Mouse (Mus musculus): ENCODE measurements around the gene Vmac.

Vmac gene

GRCm38 (mm10) chr17:56738221-56738620 is 20.4 kb upstream of the Vmac start:
- no peak for DNase-seq

GRCm38 (mm10) chr17:56736534-56736933 is 18.7 kb upstream of the Vmac start:
- DNase-seq, result no peak

- no peak for DNase-seq
These were observed 11.8 kb upstream of the Vmac start for GRCm38 (mm10) chr17:56729656-56730055.

- DNase-seq, result no peak
These were observed 11.3 kb upstream of the Vmac start for GRCm38 (mm10) chr17:56729151-56729550.

- DNase-seq, result no peak
These were observed 10.3 kb upstream of the Vmac start for GRCm38 (mm10) chr17:56728117-56728516.

- no peak for DNase-seq
These were observed 9.8 kb upstream of the Vmac start for GRCm38 (mm10) chr17:56727659-56728058.

GRCm38 (mm10) chr17:56727029-56727649 is 9.3 kb upstream of the Vmac start:
- no peak for DNase-seq

- DNase-seq, result no peak
These were observed 5.8 kb upstream of the Vmac start for GRCm38 (mm10) chr17:56723419-56724161.

- DNase-seq, result no peak
These were observed 4.6 kb upstream of the Vmac start for GRCm38 (mm10) chr17:56722441-56722840.

- DNase-seq, result peak; percentile 96
These were observed 1.0 kb downstream of the Vmac start for GRCm38 (mm10) chr17:56716655-56717362.

GRCm38 (mm10) chr17:56715914-56716654 is 1.7 kb downstream of the Vmac start:
- DNase-seq, result no peak

GRCm38 (mm10) chr17:56715360-56715759 is 2.5 kb downstream of the Vmac start:
- DNase-seq, result no peak

- no peak for DNase-seq
These were observed 8.1 kb downstream of the Vmac start for GRCm38 (mm10) chr17:56709708-56710107.

- no peak for DNase-seq
These were observed 9.1 kb downstream of the Vmac start for GRCm38 (mm10) chr17:56708692-56709091.

GRCm38 (mm10) chr17:56706515-56706914 is 11.3 kb downstream of the Vmac start:
- DNase-seq, result no peak

- DNase-seq, result no peak
These were observed 14.8 kb downstream of the Vmac start for GRCm38 (mm10) chr17:56703038-56703437.

- DNase-seq, result no peak
These were observed 17.4 kb downstream of the Vmac start for GRCm38 (mm10) chr17:56700451-56700850.

GRCm38 (mm10) chr17:56693851-56694310 is 23.9 kb downstream of the Vmac start:
- no peak for DNase-seq

GRCm38 (mm10) chr17:56693395-56693794 is 24.4 kb downstream of the Vmac start:
- no peak for DNase-seq

GRCm38 (mm10) chr17:56688689-56689088 is 29.1 kb downstream of the Vmac start:
- DNase-seq, result no peak

- no peak for DNase-seq
These were observed 29.8 kb downstream of the Vmac start for GRCm38 (mm10) chr17:56688045-56688444.

- DNase-seq, result no peak
These were observed 31.0 kb downstream of the Vmac start for GRCm38 (mm10) chr17:56686801-56687200.

- DNase-seq, result no peak
These were observed 33.2 kb downstream of the Vmac start for GRCm38 (mm10) chr17:56684649-56685048.

Data from spleen, adult 18-20 months (tissue).